Mouse (Mus musculus) E14TG2a.4 (cell line): Measurements from ENCODE around the gene Hus1b.

Experiments used
- CTCF ChIP-seq: conservative IDR thresholded peaks from 2 replicates; pipeline ENCODE4 v1.5.1; 2014; ENCODE audit warnings: low read length
- NANOG ChIP-seq: IDR thresholded peaks from 2 replicates; pipeline ENCODE4 v1.6.1; 2014; ENCODE audit warnings: borderline replicate concordance, low read length, mixed read lengths

GRCm38 (mm10) chr13:30901387-30902041 lies 46.0 kb downstream of the Hus1b start:
- TF ChIP-seq CTCF (no peak), NANOG (no peak)
